Mouse (Mus musculus) sigmoid colon, adult 10 weeks (tissue): ENCODE measurements around the gene Zfp619. TPM values are rescaled to one million over a fixed set of nuclear protein-coding genes. Genes with fewer than 3 reads are reported as not detected.

Experiments
- polyA plus RNA-seq: library from polyadenylated mRNA; stranded (reverse); fragments of 350-450 nt; fragmentation: Illumina TruSeq; extraction: RNeasy Lipid Tissue Mini Kit (QIAGEN cat#74804); gene quantifications from one replicate; pipeline ENCODE4 v1.2.3, GENCODE M21; 2014; ENCODE audit warnings: low read depth, low replicate concordance

Zfp619 gene
- polyA plus RNA-seq = 2.9 TPM

GRCm38 (mm10) chr7:39517616-39518177, at the start of gene Zfp619:
TSS of gene Zfp619 (plus strand) at chr7:39517766.

Other genes starting within 250 kb of the Zfp619 start
- gene Gm5114, start 104.6 kb upstream of the Zfp619 start, polyA plus RNA-seq = not detected